Mouse (Mus musculus) layer of hippocampus, postnatal 25 days (tissue): ENCODE results near the gene Lbhd1. TPM values are rescaled to one million over a fixed set of nuclear protein-coding genes. Genes with fewer than 3 reads are reported as not detected.
A peak's percentile ranks its signal among the peaks of the same experiment; 100 is the strongest.
"Not testable (repeated sequence)": the region's sequence is repeated elsewhere in the genome, so short reads cannot be mapped to it uniquely, and the experiment has no call there.

Source experiments
- DNase-seq, 2 experiments: peaks; one replicate each; pipeline ENCODE4 v3.0.0; 2022; ENCODE audit warnings: mixed read lengths in 2 of 2, low spot score in 1 of 2; ENCODE audit errors: extremely low spot score in 1 of 2
- total RNA-seq, 2 experiments: library from RNA; stranded (reverse); gene quantifications; 2 replicates each; pipeline ENCODE4 v1.2.3; 2021

Lbhd1 gene
- 10 to 100 TPM; 10.1 to 16.2 TPM for total RNA-seq

- DNase-seq = no peak
Observed at GRCm38 (mm10) chr19:8883616-8884015, at the start of gene Lbhd1, which contains the start of gene Gm49403. Gene Lbhd1, plus strand, starts transcription at chr19:8883732. Gene Gm49403, plus strand, starts transcription at chr19:8883930.

GRCm38 (mm10) chr19:8836327-8836726 lies 47.2 kb upstream of the Lbhd1 start:
- DNase-seq = not testable (repeated sequence)

GRCm38 (mm10) chr19:8837251-8837791 lies 46.2 kb upstream of the Lbhd1 start, which contains the start of gene Bscl2:
Gene Bscl2, plus strand, starts transcription at chr19:8837467.
- DNase-seq = peak; percentile 79 to 83

GRCm38 (mm10) chr19:8838041-8838730 lies 45.3 kb upstream of the Lbhd1 start:
- peak in 1 of 2 experiments; percentile 52 for DNase-seq

- peak; percentile 55 to 64 for DNase-seq
Observed at GRCm38 (mm10) chr19:8839103-8839907, 44.2 kb upstream of the Lbhd1 start, which contains the start of gene Gng3. Gene Gng3, minus strand, starts transcription at chr19:8839194.

GRCm38 (mm10) chr19:8839908-8840791 lies 43.4 kb upstream of the Lbhd1 start:
- DNase-seq = peak; percentile 57 to 60

- DNase-seq = no peak
Observed at GRCm38 (mm10) chr19:8841012-8841411, 42.5 kb upstream of the Lbhd1 start.

GRCm38 (mm10) chr19:8842961-8843360 lies 40.6 kb upstream of the Lbhd1 start:
- DNase-seq = no peak

- DNase-seq = peak; percentile 59 to 96
Observed at GRCm38 (mm10) chr19:8844371-8845129, 39.0 kb upstream of the Lbhd1 start.

- no peak for DNase-seq
Observed at GRCm38 (mm10) chr19:8848356-8848755, 35.2 kb upstream of the Lbhd1 start.

GRCm38 (mm10) chr19:8850402-8850901 lies 33.1 kb upstream of the Lbhd1 start, which contains the start of gene Lrrn4cl:
Gene Lrrn4cl, plus strand, starts transcription at chr19:8850768.
- no peak for DNase-seq

GRCm38 (mm10) chr19:8851639-8852038 lies 31.9 kb upstream of the Lbhd1 start:
- DNase-seq = no peak

- no peak for DNase-seq
Observed at GRCm38 (mm10) chr19:8852236-8852928, 31.1 kb upstream of the Lbhd1 start.

- DNase-seq = no peak
Observed at GRCm38 (mm10) chr19:8853117-8853516, 30.4 kb upstream of the Lbhd1 start.

- DNase-seq = peak in 1 of 2 experiments; percentile 27
Observed at GRCm38 (mm10) chr19:8857689-8858088, 25.8 kb upstream of the Lbhd1 start.

GRCm38 (mm10) chr19:8859018-8859417 lies 24.5 kb upstream of the Lbhd1 start:
- DNase-seq = no peak

- DNase-seq = no peak
Observed at GRCm38 (mm10) chr19:8864265-8864664, 19.3 kb upstream of the Lbhd1 start.

GRCm38 (mm10) chr19:8870381-8870780 lies 13.2 kb upstream of the Lbhd1 start:
- DNase-seq = not testable (repeated sequence)
